Mouse (Mus musculus): ENCODE results near the gene Sema7a.
A peak's percentile ranks its signal among the peaks of the same experiment; 100 is the strongest.

The Sema7a gene

GRCm38 (mm10) chr9:57938225-57939055 lies 1.5 kb upstream of the Sema7a start:
- DNase-seq (ENCODE audit: low spot score) = peak; percentile 81

GRCm38 (mm10) chr9:57940349-57940794 lies 460 bp downstream of the Sema7a start:
- no peak for DNase-seq (ENCODE audit: low spot score)

- DNase-seq (ENCODE audit: low spot score) = no peak
Observed at GRCm38 (mm10) chr9:57940861-57941638, 1.1 kb downstream of the Sema7a start.

GRCm38 (mm10) chr9:57942039-57942438 lies 2.1 kb downstream of the Sema7a start:
- DNase-seq (ENCODE audit: low spot score) = no peak

GRCm38 (mm10) chr9:57943067-57943466 lies 3.2 kb downstream of the Sema7a start:
- no peak for DNase-seq (ENCODE audit: low spot score)

GRCm38 (mm10) chr9:57944572-57944971 lies 4.7 kb downstream of the Sema7a start:
- DNase-seq (ENCODE audit: low spot score) = no peak

- DNase-seq (ENCODE audit: low spot score) = no peak
Observed at GRCm38 (mm10) chr9:57945771-57946616, 6.1 kb downstream of the Sema7a start.

- no peak for DNase-seq (ENCODE audit: low spot score)
Observed at GRCm38 (mm10) chr9:57947381-57948030, 7.6 kb downstream of the Sema7a start.

- DNase-seq (ENCODE audit: low spot score) = no peak
Observed at GRCm38 (mm10) chr9:57948333-57948931, 8.5 kb downstream of the Sema7a start.

GRCm38 (mm10) chr9:57949102-57949704 lies 9.3 kb downstream of the Sema7a start:
- DNase-seq (ENCODE audit: low spot score) = no peak

GRCm38 (mm10) chr9:57949879-57950278 lies 10.0 kb downstream of the Sema7a start:
- no peak for DNase-seq (ENCODE audit: low spot score)

GRCm38 (mm10) chr9:57950519-57950918 lies 10.6 kb downstream of the Sema7a start:
- no peak for DNase-seq (ENCODE audit: low spot score)

- no peak for DNase-seq (ENCODE audit: low spot score)
Observed at GRCm38 (mm10) chr9:57951993-57952392, 12.1 kb downstream of the Sema7a start.

GRCm38 (mm10) chr9:57954962-57955744 lies 15.2 kb downstream of the Sema7a start:
- no peak for DNase-seq (ENCODE audit: low spot score)

GRCm38 (mm10) chr9:57955764-57956163 lies 15.9 kb downstream of the Sema7a start:
- DNase-seq (ENCODE audit: low spot score) = no peak

- no peak for DNase-seq (ENCODE audit: low spot score)
Observed at GRCm38 (mm10) chr9:57956196-57956837, 16.4 kb downstream of the Sema7a start.

- DNase-seq (ENCODE audit: low spot score) = no peak
Observed at GRCm38 (mm10) chr9:57956838-57957236, 16.9 kb downstream of the Sema7a start.

- DNase-seq (ENCODE audit: low spot score) = no peak
Observed at GRCm38 (mm10) chr9:57958615-57959014, 18.7 kb downstream of the Sema7a start.

- DNase-seq (ENCODE audit: low spot score) = no peak
Observed at GRCm38 (mm10) chr9:57959399-57959798, 19.5 kb downstream of the Sema7a start.
